Mouse (Mus musculus): Measurements from ENCODE around the gene Olfr524. TPM values are rescaled to one million over a fixed set of nuclear protein-coding genes. Genes with fewer than 3 reads are reported as not detected.

The Olfr524 gene
- polyA plus RNA-seq, 2 experiments, result not detected

- TF ChIP-seq EP300 (IDR thresholded peaks at IDR 0.05; ENCODE audit: low read depth) (no peak), CTCF (IDR thresholded peaks at IDR 0.05; ENCODE audit: low read depth) (no peak)
- no peaks in the 10 kb centered on the region for H3K27me3 ChIP-seq (ENCODE audit: control insufficient read depth, insufficient read depth, low read length)
- no peak for DNase-seq (ENCODE audit: low read depth in 3 of 3, low spot score in 3 of 3)
- no peak overlapping the region for H3K4me2 ChIP-seq (ENCODE audit: low read depth)
- no peak overlapping the region for H3K27ac ChIP-seq
- 57% methylated on average over 5 of the region's 5 CpGs for WGBS (ENCODE audit: insufficient replicate concordance)
- no peaks in the 10 kb centered on the region for H3K9me3 ChIP-seq (ENCODE audit: control insufficient read depth, low read length)
- no peak overlapping the region for H3K4me3 ChIP-seq (ENCODE audit: insufficient read depth in 1 of 2, low read depth in 2 of 2, low read length in 2 of 2)
- H3K9ac ChIP-seq (replicated peaks), result no peak overlapping the region
- ATAC-seq (ENCODE audit: insufficient read depth), result no peak
- no peaks in the 10 kb centered on the region for H3K36me3 ChIP-seq (replicated peaks; ENCODE audit: control insufficient read depth, insufficient read depth, low read depth)
- H3K4me1 ChIP-seq (replicated peaks; ENCODE audit: control insufficient read depth in 2 of 2, insufficient read depth in 2 of 2, low read length in 1 of 2), result peaks cover 0 to 2% of the 10 kb centered on the region in 2 experiments; a peak in 1 of 4 replicates
Observed at GRCm38 (mm10) chr7:140213841-140214240, 8.1 kb upstream of the Olfr524 start.

DNA sequence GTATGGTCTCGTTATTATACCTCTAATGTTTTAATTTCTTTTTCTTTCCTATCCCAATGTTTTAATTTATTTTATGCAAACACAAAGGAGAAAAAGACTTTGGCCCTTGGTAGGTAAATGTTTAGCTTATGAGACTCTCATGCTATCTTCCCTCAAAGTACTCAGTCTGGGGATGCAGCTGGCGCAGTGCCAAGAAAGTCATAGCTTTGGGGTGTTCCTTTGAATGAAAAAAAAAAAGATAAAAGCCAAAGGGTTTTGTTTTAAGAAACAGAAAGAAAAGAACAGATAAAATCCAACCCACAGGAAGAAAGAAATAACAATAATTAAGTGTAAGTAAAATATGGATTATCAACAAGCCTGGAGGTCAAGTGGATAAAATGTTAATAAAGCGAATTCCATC, 2.9 kb upstream of the Olfr524 start:
- WGBS (ENCODE audit: insufficient replicate concordance), result 21% methylated on average over 3 of the region's 3 CpGs
- TF ChIP-seq EP300 (IDR thresholded peaks at IDR 0.05; ENCODE audit: low read depth) (no peak), CTCF (IDR thresholded peaks at IDR 0.05; ENCODE audit: low read depth) (no peak)
- H3K4me2 ChIP-seq (ENCODE audit: low read depth), result no peak overlapping the region; the same call in 1 of the 2 replicates

DNA sequence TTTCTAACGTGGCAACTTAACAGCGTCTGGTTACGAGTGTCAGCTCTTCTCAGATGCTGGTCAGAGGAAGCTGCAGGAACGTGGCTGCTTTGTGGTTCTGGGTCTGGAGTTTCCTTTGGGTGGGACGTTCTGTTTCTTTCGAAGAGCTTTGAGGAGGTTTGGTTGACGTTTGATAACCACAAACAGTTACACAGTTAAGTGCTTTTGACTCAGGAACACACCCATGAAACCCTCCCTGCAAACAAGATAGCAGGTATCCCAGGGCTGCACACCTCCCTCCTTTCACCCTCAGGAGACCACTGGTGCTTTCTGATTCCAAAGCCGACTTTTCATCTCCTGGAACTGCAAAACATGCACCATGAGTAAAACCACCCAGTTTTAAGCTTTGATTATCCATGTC, 2.4 kb upstream of the Olfr524 start:
- Histone ChIP-seq H3K9ac (replicated peaks) (no peak overlapping the region), H3K36me3 (replicated peaks; ENCODE audit: control insufficient read depth, insufficient read depth, low read depth) (no peaks in the 10 kb centered on the region), H3K27ac (no peak overlapping the region), H3K4me2 (ENCODE audit: low read depth) (peak overlapping the region; percentile 2), H3K4me3 (ENCODE audit: insufficient read depth in 1 of 2, low read depth in 2 of 2, low read length in 2 of 2) (no peak overlapping the region), H3K9me3 (ENCODE audit: control insufficient read depth, low read length) (no peaks in the 10 kb centered on the region), H3K27me3 (ENCODE audit: control insufficient read depth, insufficient read depth, low read length) (no peaks in the 10 kb centered on the region), H3K4me1 (replicated peaks; ENCODE audit: control insufficient read depth in 2 of 2, insufficient read depth in 2 of 2, low read length in 1 of 2) (peaks cover 10 to 27% of the 10 kb centered on the region in 2 experiments)
- peak; percentile 83 for ATAC-seq (ENCODE audit: insufficient read depth)
- 13% methylated on average over 8 of the region's 8 CpGs for WGBS (ENCODE audit: insufficient replicate concordance)
- peak; percentile 33 to 36 (median 33) for DNase-seq (ENCODE audit: low read depth in 3 of 3, low spot score in 3 of 3)
- TF ChIP-seq EP300 (IDR thresholded peaks at IDR 0.05; ENCODE audit: low read depth), result peak; percentile 84
- no peak for TF ChIP-seq CTCF (IDR thresholded peaks at IDR 0.05; ENCODE audit: low read depth)

More for the DNA sequence above, 2.9 kb upstream of the Olfr524 start:
- Histone ChIP-seq H3K9me3 (ENCODE audit: control insufficient read depth, low read length) (no peaks in the 10 kb centered on the region), H3K9ac (replicated peaks) (no peak overlapping the region), H3K4me1 (replicated peaks; ENCODE audit: control insufficient read depth in 2 of 2, insufficient read depth in 2 of 2, low read length in 1 of 2) (peaks cover 10 to 26% of the 10 kb centered on the region in 2 experiments), H3K4me3 (ENCODE audit: insufficient read depth in 1 of 2, low read depth in 2 of 2, low read length in 2 of 2) (no peak overlapping the region), H3K27ac (no peak overlapping the region), H3K27me3 (ENCODE audit: control insufficient read depth, insufficient read depth, low read length) (no peaks in the 10 kb centered on the region), H3K36me3 (replicated peaks; ENCODE audit: control insufficient read depth, insufficient read depth, low read depth) (no peaks in the 10 kb centered on the region)
- DNase-seq (ENCODE audit: low read depth in 3 of 3, low spot score in 3 of 3), result peak; percentile 17 to 37 (median 31)
- ATAC-seq (ENCODE audit: insufficient read depth), result no peak

DNA sequence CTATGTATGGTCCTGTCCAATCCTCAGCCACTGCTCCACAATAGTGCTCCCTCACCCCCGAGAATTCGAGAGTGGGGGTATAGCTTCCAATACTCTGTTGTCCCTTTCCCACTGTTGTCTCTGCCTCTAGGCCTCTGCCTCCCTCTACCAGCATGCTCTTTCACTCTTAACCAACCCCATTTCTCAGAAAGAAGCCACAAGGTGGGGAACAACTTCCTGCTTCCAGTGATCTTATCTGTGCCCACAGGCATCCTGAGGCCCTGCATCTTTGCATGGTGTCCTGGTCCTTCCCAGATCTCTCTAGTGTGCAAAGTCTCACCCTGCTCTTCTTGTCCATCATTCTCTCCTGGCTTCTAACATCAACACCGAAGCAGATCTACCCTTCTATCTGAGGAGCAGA, 1.1 kb upstream of the Olfr524 start:
- H3K9ac ChIP-seq (replicated peaks), result no peak overlapping the region
- ATAC-seq (ENCODE audit: insufficient read depth) (peak; percentile 32; the same call in 1 of the 2 replicates), DNase-seq (ENCODE audit: low read depth in 3 of 3, low spot score in 3 of 3) (peak in 1 of 3 experiments; percentile 17)
- no peaks in the 10 kb centered on the region for H3K9me3 ChIP-seq (ENCODE audit: control insufficient read depth, low read length)
- no peaks in the 10 kb centered on the region for H3K36me3 ChIP-seq (replicated peaks; ENCODE audit: control insufficient read depth, insufficient read depth, low read depth)
- H3K4me1 ChIP-seq (replicated peaks; ENCODE audit: control insufficient read depth in 2 of 2, insufficient read depth in 2 of 2, low read length in 1 of 2), result peaks cover 10 to 27% of the 10 kb centered on the region in 2 experiments
- TF ChIP-seq EP300 (IDR thresholded peaks at IDR 0.05; ENCODE audit: low read depth), result no peak
- no peak for TF ChIP-seq CTCF (IDR thresholded peaks at IDR 0.05; ENCODE audit: low read depth)
- H3K27me3 ChIP-seq (ENCODE audit: control insufficient read depth, insufficient read depth, low read length), result no peaks in the 10 kb centered on the region
- WGBS (ENCODE audit: insufficient replicate concordance), result 29% methylated on average over 3 of the region's 3 CpGs
- H3K4me2 ChIP-seq (ENCODE audit: low read depth), result no peak overlapping the region
- H3K4me3 ChIP-seq (ENCODE audit: insufficient read depth in 1 of 2, low read depth in 2 of 2, low read length in 2 of 2), result no peak overlapping the region
- no peak overlapping the region for H3K27ac ChIP-seq

DNA sequence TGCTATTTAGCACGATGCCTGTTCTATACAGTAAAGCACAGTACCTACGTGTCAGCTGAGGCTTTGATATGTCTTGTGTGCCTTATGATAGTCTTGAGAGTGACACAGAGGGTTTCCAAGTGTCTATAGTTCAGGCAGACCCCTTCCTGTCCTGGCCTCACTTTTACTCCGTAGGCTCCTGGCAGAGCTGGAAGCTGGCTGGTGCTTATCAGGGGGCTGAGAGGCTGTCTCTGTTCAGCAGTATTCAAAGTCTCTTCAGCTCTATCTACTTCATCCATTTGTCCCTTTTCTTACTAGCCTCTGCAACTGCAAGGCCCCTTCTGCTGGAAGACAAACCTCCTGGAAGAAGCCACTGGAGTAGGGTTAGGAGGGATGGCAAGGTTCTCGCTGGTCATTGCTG, 4.7 kb downstream of the Olfr524 start:
- peaks cover 0 to 10% of the 10 kb centered on the region in 2 experiments; a peak in 3 of 4 replicates for H3K4me1 ChIP-seq (replicated peaks; ENCODE audit: control insufficient read depth in 2 of 2, insufficient read depth in 2 of 2, low read length in 1 of 2)
- no peaks in the 10 kb centered on the region for H3K9me3 ChIP-seq (ENCODE audit: control insufficient read depth, low read length)
- H3K4me2 ChIP-seq (ENCODE audit: low read depth), result no peak overlapping the region
- DNase-seq (ENCODE audit: low read depth in 3 of 3, low spot score in 3 of 3), result no peak
- no peak overlapping the region for H3K4me3 ChIP-seq (ENCODE audit: insufficient read depth in 1 of 2, low read depth in 2 of 2, low read length in 2 of 2)
- WGBS (ENCODE audit: insufficient replicate concordance), result 46% methylated on average over 4 of the region's 4 CpGs
- H3K36me3 ChIP-seq (replicated peaks; ENCODE audit: control insufficient read depth, insufficient read depth, low read depth), result no peaks in the 10 kb centered on the region
- H3K27ac ChIP-seq, result no peak overlapping the region
- no peak for TF ChIP-seq CTCF (IDR thresholded peaks at IDR 0.05; ENCODE audit: low read depth)
- no peak for TF ChIP-seq EP300 (IDR thresholded peaks at IDR 0.05; ENCODE audit: low read depth)
- no peak overlapping the region for H3K9ac ChIP-seq (replicated peaks)
- ATAC-seq (ENCODE audit: insufficient read depth), result peak; percentile 56; the same call in 1 of the 2 replicates
- no peaks in the 10 kb centered on the region for H3K27me3 ChIP-seq (ENCODE audit: control insufficient read depth, insufficient read depth, low read length)
